Mouse (Mus musculus): ENCODE measurements around the gene Sgip1. TPM values are rescaled to one million over a fixed set of nuclear protein-coding genes. Genes with fewer than 3 reads are reported as not detected.

Gene Sgip1
- total RNA-seq, 4 experiments from 2014 or later, result 6.6 to 15.5 (median 10.4) TPM

Other genes with a start within 250 kb of the Sgip1 start
- not detected for gene Tctex1d1, start 237.3 kb downstream of the Sgip1 start, total RNA-seq (2022)